14 mouse cellular contexts compared by ENCODE assay signal in the genomic region with DNA sequence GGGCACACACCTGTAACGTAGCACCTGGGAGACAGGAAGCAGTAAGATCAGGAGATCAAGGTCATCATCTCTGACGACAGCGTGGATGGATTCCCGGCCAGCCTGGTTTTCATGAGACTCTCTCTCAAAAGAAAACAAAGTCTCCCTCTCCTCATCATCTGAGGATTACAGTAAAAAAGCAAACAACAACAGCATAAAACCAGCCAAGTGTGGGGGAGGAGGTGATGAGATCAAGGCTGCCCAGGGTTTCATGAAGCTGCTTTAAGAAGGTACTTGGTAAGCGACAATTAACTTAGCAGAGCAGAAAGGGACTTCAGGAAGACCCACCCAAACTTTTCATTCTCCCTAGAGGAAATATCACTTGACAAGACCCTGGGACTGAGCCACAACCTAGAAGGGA. TPM values are rescaled to one million over a fixed set of nuclear protein-coding genes. Genes with fewer than 3 reads are reported as not detected.
DNase-seq lines count a peak whose midpoint lies in the region; ATAC-seq and TF ChIP-seq lines count a peak whose summit lies in the region.
"Had no signal": no experiment of that assay in that cellular context is flagged by ENCODE, and none has a peak within 500 bp of the region (broad histone marks: within the 10 kb centered on the region; RNA-seq: fewer than 3 reads in every experiment).

No protein-coding gene starts in this region.

- H3K27ac ChIP-seq in heart, embryonic 13.5 days (replicated peaks), result peak overlapping the region; percentile 91
- H3K27ac ChIP-seq in kidney, postnatal 0 days, result peak overlapping the region; percentile 86
- H3K27ac ChIP-seq in neural tube, embryonic 15.5 days (replicated peaks), result no peak overlapping the region
- H3K27ac ChIP-seq: forebrain, embryonic 10.5 days; neural tube, embryonic 12.5 days had no signal

- H3K9me3 ChIP-seq in heart, embryonic 13.5 days, result 0 out of 2 replicates have a peak, but pooled peaks cover 3% of the 10 kb centered on the region
- H3K9me3 ChIP-seq in kidney, postnatal 0 days (replicated peaks; ENCODE audit: low read length), result no peaks in the 10 kb centered on the region
- H3K9me3 ChIP-seq in megakaryocyte, embryonic 14.5 days, result no peaks in the 10 kb centered on the region
- no peaks in the 10 kb centered on the region for H3K9me3 ChIP-seq in neural tube, embryonic 15.5 days (replicated peaks)
- H3K9me3 ChIP-seq: forebrain, embryonic 10.5 days; hindbrain, embryonic 13.5 days; intestine, embryonic 15.5 days; neural tube, embryonic 12.5 days had no signal

- DNase-seq in heart, postnatal 25 days (ENCODE audit: low spot score), result no peak
- no peak for DNase-seq in kidney, postnatal 0 days (ENCODE audit: low spot score)
- DNase-seq in kidney, postnatal 14 days, result no peak
- DNase-seq: cerebellum, postnatal 36 days; gastrocnemius, postnatal 25 days; right cerebral cortex, postnatal 25 days had no signal

- H3K9ac ChIP-seq in heart, embryonic 13.5 days, result 0 out of 2 replicates have a peak overlapping the region, but pooled peaks have one; percentile 29
- no peak overlapping the region for H3K9ac ChIP-seq in kidney, postnatal 0 days (ENCODE audit: low read depth, low read length)
- H3K9ac ChIP-seq in neural tube, embryonic 15.5 days (replicated peaks), result no peak overlapping the region
- H3K9ac ChIP-seq: hindbrain, embryonic 13.5 days; intestine, embryonic 15.5 days; neural tube, embryonic 12.5 days had no signal

- no peaks in the 10 kb centered on the region for H3K27me3 ChIP-seq in heart, embryonic 13.5 days (replicated peaks)
- H3K27me3 ChIP-seq in kidney, postnatal 0 days (ENCODE audit: insufficient read depth, low read length), result no peaks in the 10 kb centered on the region
- no peaks in the 10 kb centered on the region for H3K27me3 ChIP-seq in megakaryocyte, embryonic 14.5 days (replicated peaks)
- no peaks in the 10 kb centered on the region for H3K27me3 ChIP-seq in neural tube, embryonic 15.5 days (replicated peaks)
- H3K27me3 ChIP-seq: hindbrain, embryonic 13.5 days; intestine, embryonic 15.5 days; neural tube, embryonic 12.5 days had no signal

- no peak overlapping the region for H3K4me2 ChIP-seq in heart, embryonic 13.5 days
- no peak overlapping the region for H3K4me2 ChIP-seq in kidney, postnatal 0 days (ENCODE audit: low read length)
- H3K4me2 ChIP-seq in neural tube, embryonic 15.5 days, result no peak overlapping the region
- H3K4me2 ChIP-seq: hindbrain, embryonic 13.5 days; intestine, embryonic 15.5 days; neural tube, embryonic 12.5 days had no signal

- no peak for ATAC-seq in heart, embryonic 13.5 days (ENCODE audit: extremely low read depth, insufficient number of reproducible peaks, low FRiP score, low TSS enrichment)
- ATAC-seq in kidney, postnatal 0 days (replicated peaks; ENCODE audit: low FRiP score, low read depth), result no peak
- no peak for ATAC-seq in megakaryocyte, adult 5-6 weeks (ENCODE audit: poor library complexity, severe bottlenecking)
- no peak for ATAC-seq in neural tube, embryonic 15.5 days (ENCODE audit: low FRiP score)
- ATAC-seq: intestine, embryonic 15.5 days had no signal

- 0 out of 2 replicates have a peak, but pooled peaks cover 5% of the 10 kb centered on the region for H3K36me3 ChIP-seq in heart, embryonic 13.5 days
- no peaks in the 10 kb centered on the region for H3K36me3 ChIP-seq in kidney, postnatal 0 days (ENCODE audit: insufficient read depth, low read length)
- H3K36me3 ChIP-seq in megakaryocyte, embryonic 14.5 days (replicated peaks; ENCODE audit: low read length), result peaks cover 70% of the 10 kb centered on the region
- H3K36me3 ChIP-seq in neural tube, embryonic 15.5 days, result no peaks in the 10 kb centered on the region
- H3K36me3 ChIP-seq: forebrain, embryonic 10.5 days; hindbrain, embryonic 13.5 days; intestine, embryonic 15.5 days; neural tube, embryonic 12.5 days had no signal

- intact Hi-C loops in heart, postnatal 25 days (cut with DNase I), result loop anchor here (2.0 kb wide), 1 partner anchor 21 kb away; no protein-coding TSS in a partner anchor

- H3K4me3 ChIP-seq in heart, embryonic 13.5 days, result no peak overlapping the region
- H3K4me3 ChIP-seq in kidney, postnatal 0 days (replicated peaks; ENCODE audit: low read depth, low read length), result no peak overlapping the region
- peak overlapping the region; percentile 24 for H3K4me3 ChIP-seq in megakaryocyte, embryonic 14.5 days (replicated peaks)
- H3K4me3 ChIP-seq in neural tube, embryonic 15.5 days (replicated peaks), result no peak overlapping the region
- H3K4me3 ChIP-seq: forebrain, embryonic 10.5 days; hindbrain, embryonic 13.5 days; intestine, embryonic 15.5 days; neural tube, embryonic 12.5 days had no signal

- H3K4me1 ChIP-seq in heart, embryonic 13.5 days, result peaks cover 84% of the 10 kb centered on the region
- H3K4me1 ChIP-seq in kidney, postnatal 0 days (replicated peaks; ENCODE audit: insufficient read depth, low read length), result peaks cover 48% of the 10 kb centered on the region
- peaks cover 100% of the 10 kb centered on the region for H3K4me1 ChIP-seq in megakaryocyte, embryonic 14.5 days
- peaks cover 22% of the 10 kb centered on the region; the same call in 1 of the 2 replicates for H3K4me1 ChIP-seq in neural tube, embryonic 15.5 days

- WGBS in heart, embryonic 13.5 days, result 65% methylated on average over 5 of the region's 5 CpGs
- WGBS in kidney, postnatal 0 days, result 35% methylated on average over 5 of the region's 5 CpGs
- WGBS in neural tube, embryonic 15.5 days, result 90% methylated on average over 5 of the region's 5 CpGs

- TF ChIP-seq CTCF in kidney, postnatal 0 days (IDR thresholded peaks at IDR 0.05; ENCODE audit: low read depth), result no peak

RNA-seq across cellular contexts. Expression of a gene that starts 39.5 kb away (rescaled TPM):
- 127 and 140 TPM in 2 replicates for polyA plus RNA-seq in heart, embryonic 13.5 days (2015; fragmentation: Nextera tagmentation; extraction: Ambion mirVana)
- 100 to 1,000 TPM; 129 to 132 TPM for total RNA-seq in heart, postnatal 25 days (2021)
- 102 and 131 TPM in 2 replicates for polyA plus RNA-seq in kidney, postnatal 0 days (2015; fragmentation: Nextera tagmentation; extraction: Ambion mirVana)
- polyA plus RNA-seq in megakaryocyte, embryonic 14.5 days (2012; ENCODE audit: insufficient read depth, low replicate concordance), result 87.8 and 156 TPM in 2 replicates
- total RNA-seq in megakaryocyte, adult 5-6 weeks (2015), result not detected in 2 replicates
- total RNA-seq in megakaryocyte, adult 5-6 weeks (2017), result 0.26 and 1.3 TPM in 2 replicates
- 48.3 and 63.2 TPM in 2 replicates for polyA plus RNA-seq in neural tube, embryonic 15.5 days (2015; fragmentation: Nextera tagmentation; extraction: Ambion mirVana)
